Mouse (Mus musculus): ENCODE data around the gene Gm20865. TPM values are rescaled to one million over a fixed set of nuclear protein-coding genes. Genes with fewer than 3 reads are reported as not detected.
"Not testable (repeated sequence)": the region's sequence is repeated elsewhere in the genome, so short reads cannot be mapped to it uniquely, and the experiment has no call there.

The Gm20865 gene
- not detected in 2 replicates for polyA plus RNA-seq (2015; fragmentation: Nextera tagmentation; extraction: Ambion mirVana)

GRCm38 (mm10) chrY:21241275-21241674 lies at the start of gene Gm20865:
TSS of gene Gm20865 (plus strand) at chrY:21241575.
- not testable (repeated sequence) for H3K9ac ChIP-seq (ENCODE audit: low read depth, low read length); H3K4me3 ChIP-seq (ENCODE audit: low read depth, low read length); ATAC-seq; H3K4me2 ChIP-seq (ENCODE audit: low read length); H3K27me3 ChIP-seq (ENCODE audit: control insufficient read depth, insufficient read depth, low read depth, low read length); H3K9me3 ChIP-seq (replicated peaks; ENCODE audit: control insufficient read depth, low read length, poor library complexity, severe bottlenecking); H3K27ac ChIP-seq (ENCODE audit: low read length); H3K4me1 ChIP-seq (ENCODE audit: control insufficient read depth, insufficient read depth, low read length); H3K36me3 ChIP-seq (ENCODE audit: control insufficient read depth, insufficient read depth, low read length)
- no CpG with 5 or more reads among the region's 3 CpGs for WGBS

Other genes starting within 250 kb of the Gm20865 start
- gene Gm29866, start 247.9 kb upstream of the Gm20865 start, polyA plus RNA-seq (2015; fragmentation: Nextera tagmentation; extraction: Ambion mirVana), result not detected in 2 replicates
- not detected in 2 replicates for gene Gm20909, start 77.0 kb upstream of the Gm20865 start, polyA plus RNA-seq (2015; fragmentation: Nextera tagmentation; extraction: Ambion mirVana)

All from midbrain, embryonic 16.5 days (tissue).